Mouse (Mus musculus) C2C12 (cell line): ENCODE data around the gene Xpot.

Source experiments
- CTCF ChIP-seq: IDR thresholded peaks from one replicate; pipeline ENCODE4 v1.5.1; 2011; ENCODE audit not compliant: control insufficient read depth, insufficient read depth, insufficient read length
- MAX ChIP-seq: IDR thresholded peaks from one replicate; pipeline ENCODE4 v1.6.1; 2011; ENCODE audit warnings: mild to moderate bottlenecking, control low read depth
- MYOD1 ChIP-seq: IDR thresholded peaks from one replicate; pipeline ENCODE4 v1.6.1; 2011; ENCODE audit warnings: low read depth; ENCODE audit not compliant: control insufficient read depth, insufficient read length
- USF1 ChIP-seq: IDR thresholded peaks from one replicate; pipeline ENCODE4 v1.6.1; 2011; ENCODE audit warnings: low read depth, mild to moderate bottlenecking, control low read depth, moderate library complexity

- TF ChIP-seq CTCF (no peak), USF1 (no peak), MAX (no peak), MYOD1 (no peak)
These were observed 36.6 kb upstream of the Xpot start for GRCm38 (mm10) chr10:121662711-121663110.
